Mouse (Mus musculus): ENCODE results near the gene Ltf. TPM values are rescaled to one million over a fixed set of nuclear protein-coding genes. Genes with fewer than 3 reads are reported as not detected.

The Ltf gene
- polyA plus RNA-seq, 1 experiment from 2014 or later: 2.4 TPM

- Histone ChIP-seq H3K4me1 (ENCODE audit: control insufficient read depth, insufficient read depth, low read length) (0 out of 2 replicates have a peak, but pooled peaks cover 3% of the 10 kb centered on the region), H3K36me3 (ENCODE audit: control insufficient read depth, insufficient read depth, low read length) (no peaks in the 10 kb centered on the region), H3K27me3 (ENCODE audit: control insufficient read depth, insufficient read depth, low read depth, low read length) (no peaks in the 10 kb centered on the region), H3K4me2 (ENCODE audit: low read length) (no peak overlapping the region), H3K9ac (ENCODE audit: low read depth, low read length) (no peak overlapping the region), H3K4me3 (ENCODE audit: low read depth, low read length) (no peak overlapping the region), H3K9me3 (replicated peaks; ENCODE audit: control insufficient read depth, low read length, poor library complexity, severe bottlenecking) (no peaks in the 10 kb centered on the region), H3K27ac (ENCODE audit: low read length) (no peak overlapping the region)
- ATAC-seq: no peak
- WGBS: 74% methylated on average over 6 of the region's 6 CpGs
These were observed 67.1 kb downstream of the Ltf start for GRCm38 (mm10) chr9:111086137-111086536.

DNA sequence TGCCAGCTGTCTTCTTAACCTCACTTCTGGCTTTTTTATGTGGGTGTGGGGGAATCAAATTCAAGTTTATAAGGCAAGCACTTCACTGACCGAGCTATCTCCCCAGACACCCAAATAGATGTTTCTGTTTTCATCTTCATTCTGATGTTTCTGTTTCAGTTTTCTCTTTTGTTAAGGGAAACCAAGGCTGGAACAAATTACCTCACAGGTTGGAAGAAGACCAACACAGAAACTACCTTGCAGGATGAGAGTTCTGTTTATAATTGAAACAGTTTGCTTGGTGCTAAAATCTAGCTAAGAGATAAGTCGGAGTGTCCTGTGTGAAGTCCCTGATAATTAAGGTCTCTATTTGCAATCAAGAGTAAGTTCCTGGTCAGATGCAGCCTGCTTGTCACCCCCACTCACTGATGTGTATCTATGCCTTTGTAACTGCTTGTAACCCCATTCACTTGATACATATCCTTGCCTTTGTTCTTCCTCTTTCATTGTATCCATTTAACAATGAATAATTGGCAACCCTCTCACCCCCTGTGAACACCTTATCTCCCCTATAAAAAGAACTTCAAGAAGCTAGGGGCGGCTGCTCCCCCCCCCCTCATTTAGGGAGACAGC lies 68.0 kb downstream of the Ltf start:
- Histone ChIP-seq H3K4me3 (ENCODE audit: low read depth, low read length) (no peak overlapping the region), H3K27me3 (ENCODE audit: control insufficient read depth, insufficient read depth, low read depth, low read length) (no peaks in the 10 kb centered on the region), H3K9ac (ENCODE audit: low read depth, low read length) (no peak overlapping the region), H3K36me3 (ENCODE audit: control insufficient read depth, insufficient read depth, low read length) (no peaks in the 10 kb centered on the region), H3K4me1 (ENCODE audit: control insufficient read depth, insufficient read depth, low read length) (0 out of 2 replicates have a peak, but pooled peaks cover 3% of the 10 kb centered on the region), H3K27ac (ENCODE audit: low read length) (no peak overlapping the region), H3K4me2 (ENCODE audit: low read length) (no peak overlapping the region), H3K9me3 (replicated peaks; ENCODE audit: control insufficient read depth, low read length, poor library complexity, severe bottlenecking) (no peaks in the 10 kb centered on the region)
- ATAC-seq: no peak
- 23% methylated on average over 3 of the region's 3 CpGs for WGBS

DNA sequence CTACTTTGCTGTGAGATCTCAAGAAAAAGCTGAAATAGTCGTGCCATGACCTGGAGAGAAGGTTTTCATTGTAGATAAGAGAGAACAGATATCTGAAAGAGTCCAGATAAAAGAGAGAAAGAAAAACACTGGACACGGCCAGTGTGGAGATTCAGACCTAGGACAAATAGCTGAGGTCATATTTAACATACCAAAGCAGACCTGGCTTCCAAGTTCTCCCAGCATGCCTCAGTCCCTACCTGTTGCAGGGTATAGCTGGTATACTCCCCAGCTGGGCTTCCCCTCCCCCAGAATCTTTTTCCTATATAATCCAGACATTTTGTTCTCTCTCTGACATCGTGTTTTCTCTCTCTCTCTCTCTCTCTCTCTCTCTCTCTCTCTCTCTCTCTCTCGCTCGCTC lies 68.9 kb downstream of the Ltf start:
- 7% methylated on average over 4 of the region's 5 CpGs for WGBS
- no peak for ATAC-seq
- Histone ChIP-seq H3K9me3 (replicated peaks; ENCODE audit: control insufficient read depth, low read length, poor library complexity, severe bottlenecking) (no peaks in the 10 kb centered on the region), H3K36me3 (ENCODE audit: control insufficient read depth, insufficient read depth, low read length) (no peaks in the 10 kb centered on the region), H3K4me1 (ENCODE audit: control insufficient read depth, insufficient read depth, low read length) (0 out of 2 replicates have a peak, but pooled peaks cover 3% of the 10 kb centered on the region), H3K9ac (ENCODE audit: low read depth, low read length) (no peak overlapping the region), H3K27ac (ENCODE audit: low read length) (no peak overlapping the region), H3K27me3 (ENCODE audit: control insufficient read depth, insufficient read depth, low read depth, low read length) (no peaks in the 10 kb centered on the region), H3K4me3 (ENCODE audit: low read depth, low read length) (no peak overlapping the region), H3K4me2 (ENCODE audit: low read length) (no peak overlapping the region)

GRCm38 (mm10) chr9:111088886-111089285 lies 69.8 kb downstream of the Ltf start:
- Histone ChIP-seq H3K27ac (ENCODE audit: low read length) (no peak overlapping the region), H3K4me1 (ENCODE audit: control insufficient read depth, insufficient read depth, low read length) (0 out of 2 replicates have a peak, but pooled peaks cover 3% of the 10 kb centered on the region), H3K4me3 (ENCODE audit: low read depth, low read length) (no peak overlapping the region), H3K9ac (ENCODE audit: low read depth, low read length) (no peak overlapping the region), H3K27me3 (ENCODE audit: control insufficient read depth, insufficient read depth, low read depth, low read length) (no peaks in the 10 kb centered on the region), H3K9me3 (replicated peaks; ENCODE audit: control insufficient read depth, low read length, poor library complexity, severe bottlenecking) (no peaks in the 10 kb centered on the region), H3K36me3 (ENCODE audit: control insufficient read depth, insufficient read depth, low read length) (no peaks in the 10 kb centered on the region), H3K4me2 (ENCODE audit: low read length) (no peak overlapping the region)
- WGBS: 33% methylated on average over 7 of the region's 7 CpGs
- ATAC-seq: no peak

Other genes with a start within 250 kb of the Ltf start
- not detected in 2 replicates for gene Prss42, start 221.1 kb upstream of the Ltf start, polyA plus RNA-seq (2015; fragmentation: Nextera tagmentation; extraction: Ambion mirVana)
- not detected in 2 replicates for gene Prss44, start 205.3 kb upstream of the Ltf start, polyA plus RNA-seq (2015; fragmentation: Nextera tagmentation; extraction: Ambion mirVana)
- gene Prss43, start 192.6 kb upstream of the Ltf start, polyA plus RNA-seq (2015; fragmentation: Nextera tagmentation; extraction: Ambion mirVana): not detected in 2 replicates
- gene Prss45, start 184.7 kb upstream of the Ltf start, polyA plus RNA-seq (2015; fragmentation: Nextera tagmentation; extraction: Ambion mirVana): 0.20 TPM in 1 of 2 replicates, not detected in the other
- gene Prss46, start 174.8 kb upstream of the Ltf start, polyA plus RNA-seq (2015; fragmentation: Nextera tagmentation; extraction: Ambion mirVana): not detected in 2 replicates
- 0.29 and 0.47 TPM in 2 replicates for gene Prss50, start 161.3 kb upstream of the Ltf start, polyA plus RNA-seq (2015; fragmentation: Nextera tagmentation; extraction: Ambion mirVana)
- gene Als2cl, start 139.4 kb upstream of the Ltf start, polyA plus RNA-seq (2015; fragmentation: Nextera tagmentation; extraction: Ambion mirVana): 2.5 and 2.7 TPM in 2 replicates
- 4.0 and 5.7 TPM in 2 replicates for gene Tmie, start 139.2 kb upstream of the Ltf start, polyA plus RNA-seq (2015; fragmentation: Nextera tagmentation; extraction: Ambion mirVana)
- gene Fam240a, start 102.4 kb upstream of the Ltf start, polyA plus RNA-seq (2015; fragmentation: Nextera tagmentation; extraction: Ambion mirVana): not detected in 2 replicates
- not detected in 2 replicates for gene Tdgf1, start 73.1 kb upstream of the Ltf start, polyA plus RNA-seq (2015; fragmentation: Nextera tagmentation; extraction: Ambion mirVana)
- 0.29 and 1.2 TPM in 2 replicates for gene Lrrc2, start 67.7 kb upstream of the Ltf start, polyA plus RNA-seq (2015; fragmentation: Nextera tagmentation; extraction: Ambion mirVana)
- gene Rtp3, start 28.7 kb upstream of the Ltf start, polyA plus RNA-seq (2015; fragmentation: Nextera tagmentation; extraction: Ambion mirVana): 0.20 TPM in 1 of 2 replicates, not detected in the other
- 1.2 and 1.4 TPM in 2 replicates for gene Ccrl2, start 38.2 kb downstream of the Ltf start, polyA plus RNA-seq (2015; fragmentation: Nextera tagmentation; extraction: Ambion mirVana)
- 44.3 and 52.4 TPM in 2 replicates for gene Lrrfip2, start 98.3 kb downstream of the Ltf start, polyA plus RNA-seq (2015; fragmentation: Nextera tagmentation; extraction: Ambion mirVana)